Mouse (Mus musculus) frontal cortex, postnatal 14 days (tissue): Measurements from ENCODE around the gene P4htm.

Experiments used
- DNase-seq, 2 experiments: peaks; one replicate each; pipeline ENCODE4 v3.0.0; 2022; ENCODE audit warnings: low spot score in 2 of 2

The P4htm gene

DNA sequence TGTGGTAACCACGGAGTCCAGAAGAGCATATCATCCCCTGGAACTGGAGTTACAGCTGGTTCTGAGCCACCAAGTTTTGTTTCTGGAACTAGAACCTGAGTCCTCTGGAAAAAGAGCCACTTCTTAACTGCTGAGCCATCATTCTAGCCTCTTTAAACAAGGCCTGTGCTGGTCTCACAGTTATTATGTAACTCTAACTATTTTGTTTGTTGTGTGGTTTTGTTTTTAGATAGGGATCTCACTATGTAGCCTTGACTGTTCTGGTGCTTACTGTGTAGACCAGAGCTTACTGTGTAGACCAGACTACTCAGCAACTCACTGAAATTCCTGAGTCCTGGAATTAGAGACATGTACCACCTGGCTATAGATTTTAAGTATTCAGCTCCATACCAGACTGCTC, 50.6 kb downstream of the P4htm start:
- no peak for DNase-seq

DNA sequence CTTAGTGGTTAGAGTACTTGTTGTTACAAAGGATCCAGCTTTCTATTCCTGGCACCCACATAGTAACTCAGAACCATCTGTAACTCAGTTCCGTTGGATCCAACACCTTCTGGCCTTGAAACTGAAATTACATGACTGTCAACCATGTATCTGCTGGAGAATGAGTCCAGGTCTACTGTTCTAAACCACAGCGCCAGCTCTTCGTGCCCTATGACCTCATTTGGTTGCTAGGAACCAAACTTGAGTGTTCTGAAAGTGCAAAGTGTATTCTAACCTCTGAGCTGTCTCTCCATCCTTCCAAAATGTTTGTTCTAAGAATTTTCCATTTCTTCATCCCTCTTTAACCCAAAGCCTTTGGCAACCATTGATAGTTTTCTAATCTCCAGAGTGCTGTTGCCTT, 51.5 kb downstream of the P4htm start:
- DNase-seq: no peak

DNA sequence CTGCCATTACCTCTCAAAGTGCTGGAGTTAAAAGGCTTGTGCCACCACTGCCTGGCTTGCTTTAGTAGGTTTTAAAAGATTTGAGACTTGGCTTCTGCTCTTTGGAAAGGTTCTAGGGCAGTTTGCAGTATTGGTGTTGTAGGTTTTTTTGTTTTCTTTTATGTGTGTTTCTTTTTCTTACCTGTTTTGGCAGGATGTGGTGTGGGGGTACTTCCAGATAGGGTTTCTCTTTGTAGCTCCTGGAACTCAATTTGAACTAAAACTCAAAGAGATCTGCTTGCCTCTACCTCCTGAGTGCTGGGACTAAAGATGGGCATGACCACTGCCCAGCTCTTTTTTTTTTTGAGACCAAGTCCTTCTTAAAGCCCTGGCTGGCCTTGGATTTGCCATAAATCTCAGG, 56.6 kb downstream of the P4htm start:
- DNase-seq: no peak

DNA sequence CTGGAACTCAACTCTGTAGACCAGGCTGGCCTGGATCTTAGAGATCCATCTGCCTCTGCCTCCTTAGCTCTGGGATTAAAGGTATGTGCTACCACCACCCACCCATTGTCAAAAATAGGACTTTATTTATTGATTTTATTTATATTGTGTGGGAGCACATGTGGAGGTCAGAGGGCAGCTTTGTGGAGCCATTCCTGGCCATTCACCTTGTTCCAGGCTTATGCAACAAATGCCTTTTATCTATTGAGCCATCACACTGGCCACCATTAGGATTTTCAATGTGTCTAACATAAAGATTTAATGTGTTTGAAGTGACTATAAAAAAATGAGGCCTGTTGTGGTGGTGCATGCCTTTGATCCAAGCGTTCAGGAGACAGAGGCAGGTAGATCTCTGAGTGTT, 66.0 kb downstream of the P4htm start:
- no peak for DNase-seq

DNA sequence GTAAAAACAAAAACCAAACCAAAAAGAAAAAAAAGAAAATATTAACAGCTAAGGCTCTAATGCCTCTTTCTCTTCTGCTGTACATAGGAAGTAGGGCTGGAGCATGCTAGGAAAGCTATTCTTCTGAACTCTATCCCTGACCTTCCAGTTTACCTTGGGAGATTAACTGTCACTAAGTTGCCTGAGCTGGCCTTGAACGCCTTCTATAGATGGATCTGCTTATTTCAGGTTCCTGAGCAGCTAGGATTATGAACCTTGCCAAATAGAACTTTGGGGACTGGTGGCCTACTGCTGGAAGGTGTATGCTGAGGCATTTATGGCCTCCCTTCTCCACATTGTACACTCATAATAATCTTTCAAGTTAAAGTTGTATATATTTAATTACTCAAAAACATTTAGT, 66.5 kb downstream of the P4htm start:
- no peak for DNase-seq
